Mouse (Mus musculus): ENCODE data around the gene Gm49366.

Gene Gm49366

GRCm38 (mm10) chr12:84038691-84039111 is at the start of gene Gm49366:
Gene Gm49366, plus strand, starts transcription at chr12:84038935.
- 6% methylated on average over 39 of the region's 39 CpGs for WGBS

DNA sequence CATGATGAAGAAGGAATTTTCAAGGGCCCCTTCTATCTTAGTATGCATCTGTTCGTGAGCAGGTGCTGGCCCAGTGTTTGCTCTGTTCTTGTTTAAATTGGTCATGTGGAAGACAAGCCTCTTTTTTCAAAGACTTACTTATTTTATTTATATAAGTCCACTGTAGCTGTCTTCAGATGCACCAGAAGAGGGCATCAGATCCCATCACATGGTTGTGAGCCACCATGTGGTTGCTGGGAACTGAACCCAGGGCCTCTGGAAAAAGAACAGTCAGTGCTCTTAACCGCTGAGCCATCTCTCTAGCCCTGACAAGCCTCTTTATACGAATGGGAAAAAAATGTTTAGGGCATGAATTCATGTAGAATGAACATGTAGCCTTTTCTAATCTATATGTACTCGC is 49.4 kb upstream of the Gm49366 start:
- 96% methylated on average over 4 of the region's 4 CpGs for WGBS

- 52% methylated on average over 2 of the region's 2 CpGs for WGBS
Observed at GRCm38 (mm10) chr12:83997221-83997620, 41.5 kb upstream of the Gm49366 start.

GRCm38 (mm10) chr12:83998341-83999107 is 40.2 kb upstream of the Gm49366 start:
- 38% methylated on average over 11 of the region's 11 CpGs for WGBS

DNA sequence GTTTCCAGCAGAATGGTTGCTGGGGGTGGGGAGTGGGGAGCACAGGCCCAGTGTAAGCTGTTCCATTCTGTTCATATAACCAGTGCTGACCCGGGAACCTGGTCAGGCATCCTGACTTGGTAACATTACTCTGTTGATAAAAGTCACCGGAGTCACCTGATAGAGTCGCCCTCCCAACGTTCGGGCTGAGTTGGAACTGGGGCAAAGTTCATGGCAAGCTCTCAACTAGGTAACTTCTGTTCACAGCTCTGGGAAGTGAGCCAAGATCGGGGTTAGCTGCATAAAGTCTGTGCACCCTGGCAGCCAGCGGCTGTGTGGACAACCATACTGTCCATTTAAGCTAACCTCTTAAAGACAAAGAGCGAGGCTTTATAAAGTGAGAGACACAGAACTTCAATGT is 39.5 kb upstream of the Gm49366 start:
- WGBS, result 59% methylated on average over 8 of the region's 8 CpGs

DNA sequence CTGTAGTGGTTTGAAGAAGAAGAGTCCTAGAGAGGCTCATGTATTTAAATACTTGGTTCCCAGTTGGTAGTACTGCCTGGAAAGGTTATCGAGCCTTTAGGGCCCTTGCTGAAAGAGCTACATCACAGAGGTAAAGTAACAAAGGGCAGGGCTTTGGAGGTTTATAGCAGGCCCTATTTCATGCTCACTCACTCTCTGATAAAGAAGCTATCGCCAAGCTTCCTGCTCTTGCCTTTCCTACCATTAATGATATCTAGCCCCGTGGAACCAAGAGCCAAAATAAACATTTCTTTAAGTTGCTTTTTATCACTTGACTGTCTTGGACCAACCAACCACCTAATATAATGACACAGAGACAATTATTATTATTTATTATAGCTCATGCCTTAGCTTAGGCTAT is 38.3 kb upstream of the Gm49366 start:
- 94% methylated on average over 3 of the region's 3 CpGs for WGBS

- WGBS, result 84% methylated on average over 1 of the region's 1 CpGs
Observed at GRCm38 (mm10) chr12:84003866-84004265, 34.9 kb upstream of the Gm49366 start.

GRCm38 (mm10) chr12:84008251-84008650 is 30.5 kb upstream of the Gm49366 start:
- WGBS, result 92% methylated on average over 12 of the region's 12 CpGs

- WGBS, result 53% methylated on average over 8 of the region's 8 CpGs
Observed at GRCm38 (mm10) chr12:84008729-84009128, 30.0 kb upstream of the Gm49366 start.

DNA sequence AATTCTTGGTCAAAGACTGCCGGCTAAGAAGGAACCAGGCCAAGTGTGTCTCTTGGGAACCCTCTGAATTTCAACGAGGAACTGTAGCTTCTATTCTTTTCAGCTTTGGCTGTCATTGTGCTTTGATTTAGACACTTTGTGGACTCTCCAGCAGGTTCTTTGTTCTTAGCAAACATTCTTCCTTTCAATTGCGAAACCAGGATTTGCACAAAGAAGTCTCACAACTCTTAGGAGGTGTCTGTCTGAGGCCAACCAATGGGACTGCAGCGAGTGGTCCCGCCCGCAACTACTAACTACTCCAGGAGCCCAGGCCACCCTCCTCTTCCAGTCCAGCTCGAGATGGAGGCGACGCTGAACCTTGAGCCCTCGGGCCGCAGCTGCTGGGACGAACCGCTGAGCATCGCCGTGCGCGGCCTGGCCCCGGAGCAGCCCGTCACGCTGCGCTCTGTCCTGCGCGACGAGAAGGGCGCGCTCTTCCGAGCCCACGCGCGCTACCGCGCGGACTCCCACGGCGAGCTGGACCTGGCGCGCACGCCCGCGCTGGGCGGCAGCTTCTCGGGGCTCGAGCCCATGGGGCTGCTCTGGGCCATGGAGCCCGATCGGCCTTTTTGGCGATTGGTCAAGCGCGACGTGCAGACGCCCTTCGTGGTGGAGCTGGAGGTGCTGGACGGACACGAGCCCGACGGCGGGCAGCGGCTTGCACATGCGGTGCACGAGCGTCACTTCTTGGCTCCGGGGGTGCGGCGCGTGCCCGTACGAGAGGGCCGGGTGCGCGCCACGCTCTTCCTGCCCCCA is 29.4 kb upstream of the Gm49366 start, which contains the start of gene Acot1:
TSS of gene Acot1 (plus strand) at position 320 of the 795 bp plus-strand sequence.
- WGBS, result 3% methylated on average over 67 of the region's 70 CpGs

DNA sequence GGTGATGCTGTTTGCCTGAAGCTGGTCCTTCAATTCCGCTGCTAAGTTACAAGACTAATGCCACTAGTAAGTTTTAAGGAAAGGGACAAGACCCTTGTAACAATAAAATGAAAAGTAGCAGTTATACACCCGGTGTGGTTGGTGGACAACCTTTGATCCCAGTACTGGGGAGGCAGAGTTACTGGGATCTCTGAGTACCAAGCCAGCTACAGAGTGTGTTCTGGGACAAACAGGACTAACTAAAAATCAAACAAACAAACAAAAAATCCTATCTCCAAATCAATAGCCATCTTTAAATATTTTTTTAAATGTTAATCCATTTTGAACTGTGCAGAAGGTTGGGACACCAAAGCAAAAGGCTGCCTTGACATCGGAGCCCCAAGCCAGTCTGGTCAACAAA is 28.5 kb upstream of the Gm49366 start:
- 81% methylated on average over 3 of the region's 3 CpGs for WGBS

GRCm38 (mm10) chr12:84011251-84012040 is 27.3 kb upstream of the Gm49366 start:
- 24% methylated on average over 12 of the region's 12 CpGs for WGBS

- 79% methylated on average over 6 of the region's 6 CpGs for WGBS
Observed at GRCm38 (mm10) chr12:84013130-84013529, 25.6 kb upstream of the Gm49366 start.

- 54% methylated on average over 7 of the region's 7 CpGs for WGBS
Observed at GRCm38 (mm10) chr12:84013701-84014100, 25.0 kb upstream of the Gm49366 start.

- 41% methylated on average over 7 of the region's 7 CpGs for WGBS
Observed at GRCm38 (mm10) chr12:84020528-84020927, 18.2 kb upstream of the Gm49366 start.

DNA sequence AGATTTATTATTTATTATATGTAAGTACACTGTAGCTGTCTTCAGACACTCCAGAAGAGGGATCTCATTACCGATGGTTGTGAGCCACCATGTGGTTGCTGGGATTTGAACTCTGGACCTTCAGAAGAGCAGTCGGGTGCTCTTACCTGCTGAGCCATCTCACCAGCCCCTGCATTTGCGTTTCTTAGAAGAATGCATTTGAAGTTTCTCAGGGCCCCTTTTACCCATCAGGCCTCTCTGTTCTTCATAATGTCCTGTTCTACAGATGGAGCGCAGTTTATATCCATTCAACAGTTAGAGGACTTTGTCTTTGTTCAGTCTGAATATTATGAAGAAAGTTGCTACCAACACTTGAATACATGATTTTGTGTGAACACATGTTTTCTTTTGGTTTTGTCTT is 16.5 kb upstream of the Gm49366 start:
- 94% methylated on average over 4 of the region's 4 CpGs for WGBS

- WGBS, result 87% methylated on average over 9 of the region's 9 CpGs
Observed at GRCm38 (mm10) chr12:84023052-84023745, 15.5 kb upstream of the Gm49366 start.

DNA sequence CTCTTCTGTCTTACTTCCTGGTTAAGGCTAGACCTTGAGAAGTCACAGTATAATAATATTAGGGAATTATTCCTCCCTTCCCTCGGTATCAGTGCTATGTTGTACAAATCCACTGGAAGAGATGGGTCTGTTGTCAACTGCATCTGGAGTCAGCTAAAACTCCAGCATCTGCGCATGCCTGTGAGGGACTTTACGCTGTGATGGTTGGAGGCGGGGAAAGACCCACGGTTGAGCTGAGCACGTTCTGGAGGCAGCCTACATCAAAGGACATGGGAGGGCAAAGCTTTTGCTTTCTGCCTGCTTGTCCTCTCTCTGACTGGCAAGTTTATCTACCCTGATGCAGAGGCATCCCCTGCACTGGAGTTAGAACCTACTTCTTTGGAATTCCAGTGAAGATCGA is 12.8 kb upstream of the Gm49366 start:
- 93% methylated on average over 7 of the region's 7 CpGs for WGBS

GRCm38 (mm10) chr12:84028328-84028727 is 10.4 kb upstream of the Gm49366 start:
- 53% methylated on average over 3 of the region's 3 CpGs for WGBS

- WGBS, result 98% methylated on average over 1 of the region's 1 CpGs
Observed at GRCm38 (mm10) chr12:84029043-84029442, 9.7 kb upstream of the Gm49366 start.

- 50% methylated on average over 4 of the region's 4 CpGs for WGBS
Observed at GRCm38 (mm10) chr12:84030659-84031332, 7.9 kb upstream of the Gm49366 start.

Measured in cerebral cortex, adult 2 months (tissue).